Comparison of ENCODE assay signal across 30 mouse cellular contexts in the genomic region with DNA sequence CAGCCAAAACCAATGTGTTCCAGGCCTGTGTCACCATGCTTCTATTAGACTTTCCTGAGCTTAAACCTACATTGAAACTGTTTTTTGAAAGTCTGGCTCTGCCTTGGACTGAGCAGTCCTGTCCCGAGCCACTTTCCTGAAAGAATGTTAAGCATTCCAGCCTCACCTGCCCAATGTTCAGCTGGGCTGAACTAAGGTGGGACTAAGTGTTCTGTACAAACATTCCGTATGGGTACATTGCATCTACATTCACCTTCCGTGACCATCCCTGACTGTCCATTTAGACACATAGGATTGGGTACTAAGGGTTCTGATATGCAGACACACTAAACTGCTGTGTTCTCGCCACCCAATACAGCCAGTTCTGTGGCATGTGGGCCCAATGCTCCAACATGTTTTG.
DNase-seq lines count a peak whose midpoint lies in the region; ATAC-seq lines count a peak whose summit lies in the region.
"Had no signal": no experiment of that assay in that cellular context is flagged by ENCODE, and none has a peak within 500 bp of the region (broad histone marks: within the 10 kb centered on the region; RNA-seq: fewer than 3 reads in every experiment).

No protein-coding gene starts in this region.

- WGBS in lung, embryonic 15.5 days: 62% methylated on average over 4 of the region's 4 CpGs

- 0 out of 2 replicates have a peak overlapping the region, but pooled peaks have one; percentile 12 for H3K27ac ChIP-seq in lung, embryonic 15.5 days
- H3K27ac ChIP-seq: embryonic facial prominence, embryonic 12.5 days; embryonic facial prominence, embryonic 15.5 days; gastrocnemius, adult 2 months; heart, adult 2 months; heart, embryonic 10.5 days; heart, embryonic 13.5 days; hindbrain, embryonic 14.5 days; hindbrain, postnatal 0 days had no signal

- H3K36me3 ChIP-seq in lung, embryonic 15.5 days: no peaks in the 10 kb centered on the region
- H3K36me3 ChIP-seq: embryonic facial prominence, embryonic 12.5 days; embryonic facial prominence, embryonic 15.5 days; G1E; heart, embryonic 10.5 days; heart, embryonic 13.5 days had no signal

- no peaks in the 10 kb centered on the region for H3K27me3 ChIP-seq in lung, embryonic 15.5 days
- H3K27me3 ChIP-seq: embryonic facial prominence, embryonic 12.5 days; embryonic facial prominence, embryonic 15.5 days; heart, embryonic 13.5 days had no signal

- H3K9ac ChIP-seq in lung, embryonic 15.5 days: no peak overlapping the region
- H3K9ac ChIP-seq: embryonic facial prominence, embryonic 12.5 days; embryonic facial prominence, embryonic 15.5 days; forebrain, postnatal 0 days; heart, embryonic 13.5 days; hindbrain, embryonic 14.5 days had no signal

- DNase-seq in heart, adult 11 months: peak; percentile 29
- no peak for DNase-seq in heart, adult 18-20 months
- DNase-seq in lung, postnatal 4 days: no peak
- peak; percentile 1 for DNase-seq in lung, postnatal 25 days (ENCODE audit: low spot score)
- no peak for DNase-seq in lung, postnatal 10 days
- peak; percentile 45 for DNase-seq in ZHBTc4 (ENCODE audit: low read depth, low spot score)
- DNase-seq: adrenal gland, adult 8-10 months; adrenal gland, postnatal 25 days; cerebellum, adult 11 months; cerebellum, adult 2 months; cerebellum, adult 9-11 months; cerebellum, postnatal 25 days; forebrain, postnatal 0 days; gastrocnemius, adult 2 months; gastrocnemius, postnatal 14 days; heart, adult 2 months; heart, postnatal 14 days; heart, postnatal 4 days had no signal

- no peak for ATAC-seq in lung, embryonic 15.5 days (ENCODE audit: borderline replicate concordance, extremely low read depth, low FRiP score, low TSS enrichment)
- ATAC-seq in cerebellum, adult (ENCODE audit: insufficient number of reproducible peaks, low FRiP score, low TSS enrichment): no peak
- ATAC-seq: activated CD4-positive, CD25-positive, alpha-beta regulatory T cell, adult 4 months; forebrain, embryonic 14.5 days; forebrain, postnatal 0 days; hindbrain, postnatal 0 days; Patski had no signal

- no peaks in the 10 kb centered on the region for H3K4me1 ChIP-seq in lung, embryonic 15.5 days
- H3K4me1 ChIP-seq: embryonic facial prominence, embryonic 12.5 days; embryonic facial prominence, embryonic 15.5 days; heart, embryonic 10.5 days; heart, embryonic 13.5 days had no signal

- H3K4me2 ChIP-seq in lung, embryonic 15.5 days: no peak overlapping the region
- H3K4me2 ChIP-seq: embryonic facial prominence, embryonic 12.5 days; embryonic facial prominence, embryonic 15.5 days; heart, embryonic 13.5 days; hindbrain, embryonic 14.5 days had no signal

- no peak overlapping the region for H3K4me3 ChIP-seq in lung, embryonic 15.5 days
- H3K4me3 ChIP-seq: embryonic facial prominence, embryonic 12.5 days; embryonic facial prominence, embryonic 15.5 days; gastrocnemius, adult 2 months; heart, adult 2 months; heart, embryonic 10.5 days; heart, embryonic 13.5 days had no signal

- no peaks in the 10 kb centered on the region for H3K9me3 ChIP-seq in lung, embryonic 15.5 days
- H3K9me3 ChIP-seq: embryonic facial prominence, embryonic 12.5 days; embryonic facial prominence, embryonic 15.5 days; G1E; heart, embryonic 10.5 days; heart, embryonic 13.5 days had no signal

Comparison
In these comparisons a context has a peak if more than half of its experiments do, and no peak if none do; other contexts are left out.
1. DNase-seq: peak in heart, adult 11 months (single experiment), lung, postnatal 25 days (single experiment) and ZHBTc4 (single experiment); none in heart, adult 18-20 months (0 of 2), lung, postnatal 4 days (0 of 2) and lung, postnatal 10 days (single experiment).